Mouse (Mus musculus): ENCODE results near the gene Scgb1b20. TPM values are rescaled to one million over a fixed set of nuclear protein-coding genes. Genes with fewer than 3 reads are reported as not detected.
"Not testable (repeated sequence)": the region's sequence is repeated elsewhere in the genome, so short reads cannot be mapped to it uniquely, and the experiment has no call there.

Scgb1b20 gene
- total RNA-seq (2021), result not detected

DNA sequence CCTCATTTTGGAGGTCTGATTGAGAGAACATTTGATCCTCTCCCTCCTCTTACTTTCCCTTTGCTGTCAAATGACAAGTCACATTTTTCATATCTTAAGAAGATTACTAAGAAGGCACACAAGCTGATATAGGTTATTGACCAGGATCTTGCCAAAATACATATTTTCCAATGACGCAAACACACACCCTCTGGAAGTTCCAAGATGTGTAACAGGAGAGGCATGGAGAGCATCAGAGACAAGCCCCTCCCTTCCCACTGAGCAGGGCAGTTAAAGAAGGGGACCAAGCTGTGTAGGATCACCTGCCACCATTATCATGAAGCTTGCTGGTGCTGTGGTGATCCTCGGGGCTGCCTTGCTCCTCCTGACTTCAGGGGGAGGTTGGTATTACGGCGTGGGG is at the start of gene Scgb1b20:
Gene Scgb1b20 (plus strand): TSS at position 301 of the 400 bp plus-strand sequence.
- DNase-seq; intact Hi-C loops (cut with DNase I): not testable (repeated sequence)

DNA sequence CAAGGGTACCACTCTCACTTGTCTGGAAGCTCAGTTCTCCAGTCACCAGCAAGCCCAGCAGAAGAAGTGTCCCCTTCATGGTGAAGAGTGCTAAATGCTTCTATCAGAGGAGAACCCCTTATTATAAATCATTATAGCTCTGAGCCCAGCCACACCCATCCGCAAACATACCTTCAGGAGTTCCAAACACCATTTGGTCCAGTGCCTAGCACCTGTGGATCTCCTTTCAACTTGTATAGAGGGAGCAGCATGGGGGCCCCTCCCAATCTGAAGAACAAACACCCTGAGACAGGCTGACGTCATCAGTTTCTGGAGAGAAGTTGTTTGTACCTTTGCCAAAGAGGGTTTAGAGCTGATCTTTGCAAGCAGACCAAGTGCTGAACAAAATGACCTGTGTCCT is 6.8 kb upstream of the Scgb1b20 start, which contains the start of gene Scgb2b20:
Gene Scgb2b20 (minus strand): TSS at position 101 of the 400 bp plus-strand sequence.
- intact Hi-C loops (cut with DNase I); DNase-seq: not testable (repeated sequence)

- DNase-seq, result not testable (repeated sequence)
These were observed 26.7 kb downstream of the Scgb1b20 start for GRCm38 (mm10) chr7:33399749-33400148.

DNA sequence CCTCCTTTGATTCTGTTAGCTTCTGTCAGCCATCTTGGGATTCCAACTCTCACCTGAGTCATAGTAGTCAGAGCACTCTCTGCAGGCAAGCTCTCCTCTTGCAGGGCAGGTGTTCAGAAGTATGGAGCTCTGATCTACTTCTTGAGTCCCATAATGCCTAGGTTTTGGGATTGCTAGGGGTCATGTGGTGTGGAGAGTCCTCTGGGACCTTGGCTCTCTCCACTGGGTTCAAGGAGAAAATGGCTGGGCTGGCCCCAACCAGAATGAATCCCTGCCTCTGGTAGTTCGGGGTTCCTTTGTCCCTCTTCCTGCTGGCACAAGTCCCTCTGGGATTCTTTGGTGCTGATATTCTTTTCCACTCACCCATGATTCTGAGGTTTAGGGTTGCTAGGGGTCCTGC is 28.6 kb downstream of the Scgb1b20 start:
- DNase-seq, result no peak

More at GRCm38 (mm10) chr7:33399749-33400148, 26.7 kb downstream of the Scgb1b20 start:
- intact Hi-C loops (cut with DNase I), result not testable (repeated sequence)

DNA sequence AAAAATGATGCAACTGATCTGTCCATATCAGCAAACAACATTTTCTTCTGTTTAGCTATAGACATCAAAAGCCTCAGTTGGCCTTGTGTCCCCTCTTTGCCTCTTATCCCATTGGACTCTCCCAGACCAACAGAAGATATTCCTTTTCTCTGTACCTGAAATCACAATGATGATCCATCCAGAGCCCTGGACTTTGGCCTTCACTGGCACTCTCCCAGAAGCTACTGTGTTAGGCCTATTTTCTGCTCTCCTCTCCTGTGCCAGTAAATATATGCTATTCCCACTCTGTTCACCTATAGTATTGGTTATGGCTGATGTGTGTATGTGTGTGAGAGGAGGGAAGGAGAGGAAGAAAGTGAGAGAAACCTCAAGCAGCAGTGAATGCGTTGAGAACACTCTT is 36.6 kb downstream of the Scgb1b20 start:
- DNase-seq; intact Hi-C loops (cut with DNase I): not testable (repeated sequence)

More for the DNA sequence above, 28.6 kb downstream of the Scgb1b20 start:
- intact Hi-C loops (cut with DNase I), result no loop called here

Other genes starting within 250 kb of the Scgb1b20 start
- gene Scgb2b18, start 199.4 kb upstream of the Scgb1b20 start, total RNA-seq (2021), result not detected
- not detected for gene Scgb1b18, start 187.7 kb upstream of the Scgb1b20 start, total RNA-seq (2021)
- gene Scgb2b19, start 92.9 kb upstream of the Scgb1b20 start, total RNA-seq (2021), result not detected
- gene Scgb1b19, start 85.9 kb upstream of the Scgb1b20 start, total RNA-seq (2021), result not detected
- not detected for gene Scgb2b20, start 6.9 kb upstream of the Scgb1b20 start, total RNA-seq (2021)
- gene Scgb2b21, start 147.2 kb downstream of the Scgb1b20 start, total RNA-seq (2021), result not detected